Mouse (Mus musculus): ENCODE measurements around the gene Zfp575.

The Zfp575 gene

DNA sequence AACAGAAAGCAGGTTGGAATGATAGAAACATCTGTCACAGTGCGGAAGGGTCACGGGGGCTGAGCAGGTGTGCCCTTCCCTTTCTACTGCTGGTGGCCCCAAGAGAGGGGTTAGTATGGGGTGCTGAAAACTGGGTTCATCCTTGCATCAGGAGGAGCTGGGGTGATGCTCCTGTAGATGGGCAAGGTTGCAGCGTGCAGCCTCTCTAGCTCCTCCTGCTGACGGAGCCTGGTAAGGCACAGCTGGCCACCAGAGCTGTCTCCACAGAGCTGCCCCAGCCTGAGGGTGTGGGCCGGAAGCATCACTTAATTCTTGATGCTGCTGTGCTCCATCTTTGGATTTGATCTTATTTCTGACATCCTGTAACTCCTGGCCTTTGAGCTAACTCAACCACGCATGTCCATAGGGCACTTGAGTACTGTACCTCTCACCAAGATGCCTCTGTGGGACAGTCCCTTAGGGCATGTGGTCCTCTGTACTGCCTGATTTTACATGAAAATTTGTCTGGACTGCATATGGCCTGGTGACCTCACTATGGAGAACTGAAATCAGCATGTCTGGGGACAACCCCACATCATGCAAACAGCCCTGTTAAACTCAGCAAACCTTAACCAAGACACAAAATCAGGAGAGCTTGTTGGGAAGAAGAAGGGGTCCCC, 22.7 kb downstream of the Zfp575 start:
- in situ Hi-C loops (cut with MboI, MseI): no loop called here

DNA sequence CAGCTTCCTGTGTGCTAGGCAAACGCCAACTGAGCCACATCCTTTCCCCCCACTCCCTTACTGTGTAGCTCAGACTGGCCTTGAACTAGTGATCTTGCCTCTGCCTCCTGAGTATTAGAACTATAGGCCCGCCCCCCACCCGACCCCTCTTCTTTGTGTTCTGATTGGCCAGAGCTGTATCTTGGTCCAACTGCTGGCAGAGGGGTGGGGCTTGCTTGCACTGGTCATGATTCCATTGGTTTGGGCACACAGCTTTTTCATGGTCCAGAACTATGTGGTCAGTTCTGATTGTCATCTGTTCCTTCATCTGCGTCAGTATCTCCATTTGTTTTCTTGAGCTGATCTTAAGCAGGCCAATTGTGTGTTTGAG, 23.6 kb downstream of the Zfp575 start:
- in situ Hi-C loops (cut with MboI, MseI): no loop called here

DNA sequence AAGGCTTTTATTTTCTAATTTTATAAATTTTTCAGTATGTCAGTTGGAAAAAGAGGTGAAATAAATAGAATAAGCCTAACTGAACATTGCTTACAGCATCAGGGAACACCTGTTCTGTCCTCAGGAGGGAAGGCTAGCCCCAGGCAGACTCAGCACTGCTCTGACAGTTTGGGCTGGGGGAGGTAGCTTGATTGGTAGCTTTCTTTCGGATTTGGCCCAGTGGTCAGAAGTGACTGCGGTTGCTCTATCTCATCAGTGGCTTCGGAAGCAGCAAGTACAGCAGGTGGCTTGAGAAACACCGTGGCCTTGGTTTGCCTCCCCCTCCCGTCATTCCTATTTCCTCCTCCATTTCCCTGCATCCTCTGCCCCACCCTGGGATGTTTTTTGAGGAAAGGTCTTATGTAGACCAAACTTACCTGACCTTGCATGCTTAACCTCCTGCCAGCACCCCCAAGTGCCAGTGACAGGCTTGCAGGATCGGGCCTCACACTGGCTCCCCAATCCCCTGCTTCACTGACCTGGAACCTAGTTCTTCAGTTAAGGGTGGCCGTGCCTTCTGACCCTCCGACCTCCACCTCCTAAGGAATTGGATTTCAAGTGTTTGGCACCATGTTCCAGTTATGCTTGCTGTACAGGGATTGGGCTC, 24.1 kb downstream of the Zfp575 start:
- in situ Hi-C loops (cut with MboI, MseI): no loop called here

DNA sequence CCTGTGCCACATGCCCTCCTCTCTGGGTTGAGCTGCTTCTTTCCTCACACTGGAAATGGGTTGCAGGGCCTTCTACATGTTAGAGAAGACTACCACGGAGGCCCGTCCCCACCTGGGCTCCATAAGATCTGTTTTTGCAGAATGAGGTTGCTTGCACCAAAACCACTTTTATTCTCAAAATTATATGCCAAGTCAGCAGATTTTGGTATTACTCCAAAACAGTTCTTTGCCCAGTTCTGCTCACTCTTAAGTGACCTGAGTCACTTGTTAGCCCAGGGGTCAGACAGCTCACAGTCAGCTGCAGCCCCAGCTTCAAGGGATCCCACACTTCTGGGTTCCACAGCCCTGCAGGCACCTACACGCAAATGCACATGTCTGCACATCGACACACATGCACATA, 26.0 kb downstream of the Zfp575 start:
- in situ Hi-C loops (cut with MboI, MseI): no loop called here

DNA sequence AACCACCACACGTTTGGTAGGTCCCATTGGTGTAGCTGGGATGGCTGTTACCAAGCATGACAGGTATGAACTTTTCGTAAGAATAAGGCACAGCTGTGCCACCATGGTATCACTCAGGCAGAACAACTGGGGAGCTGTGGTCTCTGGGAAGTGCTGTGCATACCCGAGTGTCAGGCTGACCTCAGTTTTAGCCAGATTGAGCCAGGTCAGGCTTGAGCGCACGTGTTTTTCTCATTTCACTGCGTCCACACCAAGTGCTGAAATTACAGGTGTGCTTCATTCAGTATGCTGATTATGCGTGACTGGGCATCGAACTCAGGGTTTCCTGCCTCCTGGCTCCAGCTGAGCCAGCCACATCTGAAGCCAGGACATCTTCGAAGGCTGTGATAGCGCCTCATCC, 31.7 kb downstream of the Zfp575 start:
- in situ Hi-C loops (cut with MboI, MseI): no loop called here

DNA sequence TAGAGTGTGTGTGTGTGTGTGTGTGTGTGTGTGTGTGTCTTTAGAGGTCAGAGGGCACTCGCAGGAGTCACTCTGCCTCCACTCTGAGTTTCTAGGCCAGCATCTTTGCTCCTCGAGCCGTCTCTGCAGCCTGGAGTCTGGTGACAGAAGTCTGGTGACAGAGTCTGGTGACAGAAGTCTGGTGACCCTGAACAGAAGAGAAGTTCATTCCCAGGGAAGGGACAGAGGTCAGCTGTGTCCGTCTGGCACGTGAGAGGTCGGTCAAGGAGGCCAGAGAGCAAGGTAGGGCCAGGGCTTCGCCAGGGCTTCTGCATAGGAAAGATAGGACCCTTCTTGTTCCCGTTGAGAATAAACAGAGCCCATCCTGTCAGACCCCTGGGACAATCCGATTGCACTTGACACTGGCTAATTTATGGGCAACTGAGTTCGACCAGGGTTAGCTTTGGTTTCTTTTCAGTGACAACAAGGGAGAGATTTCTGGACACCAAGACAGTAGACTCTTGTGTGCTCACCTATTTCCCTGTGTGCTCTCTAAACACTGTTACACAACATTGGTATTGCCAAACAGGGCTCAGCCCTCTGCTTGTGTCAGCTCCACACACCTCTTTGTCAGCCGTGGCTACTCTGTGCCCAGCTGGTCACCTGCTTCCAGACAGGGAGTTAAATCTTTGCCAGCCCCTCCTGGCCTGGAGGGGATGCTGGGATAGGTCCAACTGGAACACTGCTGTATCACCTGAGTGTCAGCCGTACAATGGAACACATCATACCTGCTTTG, 35.3 kb downstream of the Zfp575 start:
- in situ Hi-C loops (cut with MboI, MseI): no loop called here

DNA sequence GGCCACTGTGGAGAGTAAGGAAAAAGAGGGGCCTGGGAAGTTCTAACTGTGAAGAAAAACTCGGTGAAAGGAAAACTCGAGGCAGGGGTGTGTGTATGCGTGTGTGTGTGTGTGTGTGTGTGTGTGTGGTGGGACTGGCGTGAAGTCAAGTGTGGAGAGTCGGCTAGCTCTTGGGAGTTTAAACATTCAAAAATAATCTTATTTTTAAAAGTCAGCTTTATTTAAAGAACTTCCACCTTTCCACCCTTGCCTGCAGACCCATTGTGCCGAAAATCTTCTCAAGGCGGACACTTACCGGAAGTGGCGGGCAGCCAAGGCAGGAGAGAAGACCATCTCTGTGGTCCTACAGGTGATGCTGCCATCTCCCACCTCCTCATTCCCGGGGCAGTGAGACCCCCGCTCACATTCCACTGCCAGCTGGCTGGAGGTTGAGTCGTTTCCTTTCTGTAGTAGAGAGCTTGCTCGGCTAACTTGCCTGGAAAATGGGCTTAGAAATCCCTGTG, 39.9 kb downstream of the Zfp575 start:
- in situ Hi-C loops (cut with MboI, MseI): no loop called here

DNA sequence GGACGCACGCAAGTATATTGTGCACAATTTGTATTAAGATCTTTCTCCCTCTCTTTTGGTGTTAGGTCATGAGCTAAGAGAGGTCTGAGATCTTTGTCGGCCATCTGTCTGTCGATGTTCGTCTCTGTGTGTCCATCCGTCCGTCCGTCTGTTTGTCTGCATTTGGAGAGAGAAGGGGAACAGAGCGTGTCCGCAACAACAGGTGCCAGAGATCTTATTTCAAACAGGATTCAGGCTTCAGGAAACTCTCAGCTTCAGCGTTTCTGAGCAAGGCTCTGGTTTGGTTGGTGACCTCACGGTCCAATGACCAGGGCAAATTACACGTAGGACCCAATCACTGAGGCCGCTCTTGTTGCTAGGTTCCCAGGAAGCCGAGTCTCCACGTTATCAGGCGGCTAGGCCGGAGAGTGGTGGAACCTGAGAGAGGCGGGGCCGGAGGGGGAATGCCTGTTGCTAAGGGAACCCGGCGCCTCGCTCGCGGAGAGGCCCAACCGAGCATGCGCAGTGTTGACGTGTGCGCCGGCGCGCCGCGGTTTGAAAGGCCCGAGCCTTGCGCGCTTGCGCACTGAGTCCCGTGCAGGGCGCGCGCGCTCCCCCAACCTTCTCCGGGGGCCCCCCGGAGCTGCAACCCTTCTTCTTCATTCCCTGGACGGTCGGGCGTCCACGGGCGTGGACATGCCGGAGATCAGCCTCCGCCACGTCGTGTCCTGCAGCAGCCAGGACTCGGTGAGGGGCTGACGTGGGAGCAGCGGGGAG, 40.6 kb downstream of the Zfp575 start:
- in situ Hi-C loops (cut with MboI, MseI): no loop called here

DNA sequence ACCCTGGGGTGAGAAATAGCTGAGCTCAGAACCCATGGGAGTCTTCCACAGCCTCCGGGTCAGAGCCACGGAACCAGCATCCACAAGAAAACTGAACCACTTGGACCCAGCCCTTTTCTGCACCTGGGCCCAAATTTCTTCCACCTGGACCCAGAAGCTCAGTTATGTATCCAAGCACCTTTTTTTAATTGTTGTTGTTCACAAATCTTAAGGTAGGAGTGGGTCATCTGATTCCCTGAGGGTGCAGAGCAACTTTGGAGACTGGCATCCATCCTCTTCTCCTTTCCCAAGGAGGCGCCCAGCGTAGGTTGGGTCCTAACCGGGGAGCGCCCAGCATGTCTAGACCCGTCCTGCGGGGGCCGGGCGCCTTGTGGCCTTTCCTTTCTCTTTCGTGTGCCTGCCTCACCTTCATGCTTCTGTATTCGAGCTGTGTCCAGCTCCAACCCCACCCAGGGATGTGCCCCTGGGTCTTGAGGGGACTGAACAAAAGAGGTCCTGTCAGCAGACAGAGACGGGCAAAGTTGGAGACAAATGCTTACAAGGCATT, 41.3 kb downstream of the Zfp575 start, which contains the start of the genes Pinlyp and Xrcc1:
Gene Pinlyp (minus strand): TSS at position 51 of the 547 bp plus-strand sequence.
Gene Xrcc1 (plus strand): TSS at position 222 of the 547 bp plus-strand sequence.
- in situ Hi-C loops (cut with MboI, MseI): no loop called here

DNA sequence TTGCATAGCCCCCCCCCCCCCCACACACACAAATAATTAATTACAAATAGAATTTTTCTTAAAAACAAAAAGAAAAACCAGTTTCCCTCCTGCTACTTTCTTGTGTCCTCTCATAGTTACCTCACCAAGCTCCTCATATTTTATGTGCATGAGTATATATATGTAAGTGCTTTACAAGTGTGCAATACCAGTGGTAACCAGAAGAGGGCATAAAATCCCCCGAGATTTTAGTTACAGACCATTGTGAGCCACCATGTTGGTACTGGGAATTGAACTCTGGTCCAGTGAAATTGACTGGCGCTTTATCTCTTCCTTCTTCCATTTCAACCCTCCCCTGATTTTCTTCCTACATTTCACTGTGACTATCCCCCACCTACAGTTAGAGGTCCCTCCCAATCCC, 42.9 kb downstream of the Zfp575 start:
- in situ Hi-C loops (cut with MboI, MseI): no loop called here

DNA sequence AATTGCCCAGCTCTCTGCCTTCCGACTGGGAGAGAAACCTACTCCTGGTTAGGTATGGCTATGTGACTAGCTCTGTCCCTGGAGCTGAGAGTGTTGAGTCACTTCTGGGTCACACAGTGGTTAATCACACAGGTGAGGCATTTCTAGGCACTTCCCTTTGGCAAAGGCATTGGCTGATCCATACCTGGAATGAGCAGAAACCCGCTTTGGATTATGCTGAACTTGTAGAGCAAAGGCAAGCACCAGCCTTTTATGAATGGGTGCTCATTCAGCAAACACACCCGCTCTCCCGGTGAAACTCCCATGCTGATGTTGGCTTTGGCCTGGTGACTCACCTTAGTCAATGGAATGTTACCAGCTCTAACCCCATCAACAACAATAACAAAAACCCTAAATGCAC, 47.8 kb downstream of the Zfp575 start:
- in situ Hi-C loops (cut with MboI, MseI): no loop called here

DNA sequence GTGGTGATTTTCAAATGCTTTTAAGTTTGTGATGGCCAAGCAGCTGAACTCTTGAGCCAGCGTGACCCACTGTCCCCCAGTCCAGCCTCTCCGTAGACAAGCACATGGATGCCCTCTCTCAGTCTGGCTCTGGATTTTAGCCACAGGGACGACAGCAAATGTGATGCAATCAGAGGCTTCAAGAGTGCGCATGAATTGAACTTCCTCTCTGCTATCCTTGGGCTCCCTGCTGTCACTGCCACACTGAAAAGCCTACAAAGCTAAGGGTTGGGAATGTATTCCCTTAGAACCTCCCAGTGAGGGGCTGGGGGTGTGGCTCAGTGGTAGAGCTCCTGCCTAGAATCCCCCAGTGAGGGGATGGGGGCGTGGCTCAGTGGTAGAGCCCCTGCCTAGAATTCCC, 48.7 kb downstream of the Zfp575 start:
- in situ Hi-C loops (cut with MboI, MseI): no loop called here

DNA sequence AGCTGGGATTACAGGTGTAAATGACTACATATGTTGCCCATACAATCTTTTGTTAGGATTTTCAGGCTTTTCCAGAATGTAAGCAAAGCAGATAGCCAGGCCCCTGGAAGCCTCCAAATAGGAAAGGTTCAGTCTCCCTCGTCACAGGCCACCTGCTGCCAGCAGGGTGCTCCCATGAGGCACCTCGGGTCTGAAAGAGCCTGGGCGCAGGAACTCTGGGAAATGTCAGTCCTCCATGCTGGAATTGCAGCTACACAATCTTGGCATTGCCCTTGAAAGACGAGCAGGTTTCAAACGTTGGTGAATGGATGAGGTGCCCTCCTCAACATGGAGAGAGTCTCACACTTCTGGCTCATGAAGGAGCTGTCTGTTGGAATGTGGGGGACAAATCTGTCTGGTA, 49.3 kb downstream of the Zfp575 start:
- in situ Hi-C loops (cut with MboI, MseI): no loop called here

DNA sequence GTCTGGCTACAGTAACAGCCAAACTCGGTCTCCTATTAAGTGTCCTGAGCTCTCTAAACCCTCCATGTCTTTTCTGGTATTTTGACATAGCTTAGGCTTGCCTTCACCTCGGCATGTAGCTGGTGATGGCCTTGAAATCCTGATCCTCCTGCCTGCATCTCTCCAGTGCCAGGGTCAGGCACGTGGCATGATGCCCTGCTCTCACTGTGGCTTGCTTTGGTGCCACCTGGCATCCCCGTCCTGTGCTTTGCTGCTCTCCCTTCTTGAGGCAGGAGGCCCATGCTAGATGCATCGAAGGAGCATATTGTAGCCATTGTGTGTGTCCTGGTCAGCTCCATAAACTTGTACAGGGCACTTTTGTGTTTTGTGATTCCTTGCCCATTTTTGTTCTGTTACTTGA, 49.9 kb downstream of the Zfp575 start:
- in situ Hi-C loops (cut with MboI, MseI): no loop called here

DNA sequence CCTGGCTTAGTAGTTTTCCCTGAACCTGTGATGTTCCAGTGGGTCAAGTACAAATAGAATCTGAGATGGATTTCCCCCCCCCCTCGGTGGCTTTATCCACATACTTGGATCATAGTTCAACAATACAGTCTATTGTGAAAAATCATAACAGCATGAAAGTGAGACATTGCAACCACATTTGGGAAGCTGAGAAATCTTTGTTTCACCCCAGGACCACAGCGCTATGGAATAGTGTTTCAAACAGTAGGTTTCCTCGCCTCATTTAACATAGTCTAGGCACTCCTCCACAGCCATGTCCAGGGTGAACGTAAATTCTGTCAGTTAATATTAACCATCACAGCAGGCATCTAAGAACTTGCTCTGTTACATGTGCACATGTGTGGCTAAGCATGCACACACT, 50.4 kb downstream of the Zfp575 start:
- in situ Hi-C loops (cut with MboI, MseI): no loop called here

DNA sequence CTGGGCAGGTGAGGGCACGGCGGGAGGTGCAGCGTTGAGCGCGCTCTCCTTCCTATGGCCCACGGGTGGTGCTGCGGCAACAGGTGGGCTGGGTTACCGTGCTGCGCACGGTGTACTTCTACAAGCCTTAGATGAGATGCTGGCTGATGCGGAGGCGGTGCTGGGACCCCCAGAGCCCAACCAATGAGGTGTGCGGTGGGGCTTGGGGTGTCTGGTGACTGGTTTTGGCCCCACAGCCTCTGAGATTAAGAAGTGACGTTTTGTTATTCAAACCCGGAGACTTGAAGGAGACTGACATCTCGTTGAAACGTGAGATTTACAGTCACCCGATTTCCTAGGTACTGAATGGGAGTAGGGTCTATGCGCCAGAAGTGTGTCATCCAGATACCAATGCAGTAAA, 53.1 kb downstream of the Zfp575 start:
- in situ Hi-C loops (cut with MboI, MseI): no loop called here

Measured in regulatory T cell (primary cell).